Mouse (Mus musculus) Patski (cell line): ENCODE data around the gene Csmd2. TPM values are rescaled to one million over a fixed set of nuclear protein-coding genes. Genes with fewer than 3 reads are reported as not detected.

Source experiments
- ATAC-seq: fragments of 100-300 bp; one replicate; pipeline ENCODE4 v1.8.0; 2021
- CTCF ChIA-PET: fragments of 350-600 bp; sonication (Branson Sonifier 250); formaldehyde crosslinking; loops from one replicate; lab custom pipeline; 2022; ENCODE audit warnings: inconsistent platforms; lab: Charles Lee
- POLR2A ChIA-PET: fragments of 350-600 bp; sonication (Branson Sonifier 250); formaldehyde crosslinking; loops from one replicate; lab custom pipeline; 2022; ENCODE audit warnings: antibody characterized with exemption, inconsistent platforms; lab: Charles Lee
- DNase-seq: peaks from one replicate; pipeline ENCODE4 v3.0.0-alpha.2; 2011; ENCODE audit warnings: low read depth, low spot score
- H3K27me3 ChIP-seq: fragments of 371-371 bp; one replicate; pipeline ENCODE4 v1.5.1; 2021
- CTCF ChIP-seq: fragments of 100-300 bp; IDR thresholded peaks from one replicate; pipeline ENCODE4 v1.5.1; 2021
- in situ Hi-C: fragments of 300-500 bp; cut with MboI; formaldehyde crosslinking; loops from 3 replicates; pipeline ENCODE4 v1.11.1; 2018; ENCODE audit warnings: low pct_unique_long_range_greater_than_20kb, mixed read lengths
- polyA plus RNA-seq: library from polyadenylated mRNA; unstranded; gene quantifications from one replicate; pipeline ENCODE4 v1.2.3, GENCODE M21; 2021

The Csmd2 gene
- polyA plus RNA-seq, 1 experiment from 2014 or later, result 0.03 TPM

GRCm38 (mm10) chr4:128141161-128142101 is 153.8 kb downstream of the Csmd2 start:
- TF ChIP-seq CTCF, result no peak
- no peak for DNase-seq
- ChIA-PET POLR2A (no interaction called here), CTCF (no interaction called here)
- ATAC-seq, result no peak
- in situ Hi-C loops, result loop anchor here (25.0 kb wide), 1 partner anchor 396 kb away; no protein-coding TSS in a partner anchor
- no peaks in the 10 kb centered on the region for H3K27me3 ChIP-seq

DNA sequence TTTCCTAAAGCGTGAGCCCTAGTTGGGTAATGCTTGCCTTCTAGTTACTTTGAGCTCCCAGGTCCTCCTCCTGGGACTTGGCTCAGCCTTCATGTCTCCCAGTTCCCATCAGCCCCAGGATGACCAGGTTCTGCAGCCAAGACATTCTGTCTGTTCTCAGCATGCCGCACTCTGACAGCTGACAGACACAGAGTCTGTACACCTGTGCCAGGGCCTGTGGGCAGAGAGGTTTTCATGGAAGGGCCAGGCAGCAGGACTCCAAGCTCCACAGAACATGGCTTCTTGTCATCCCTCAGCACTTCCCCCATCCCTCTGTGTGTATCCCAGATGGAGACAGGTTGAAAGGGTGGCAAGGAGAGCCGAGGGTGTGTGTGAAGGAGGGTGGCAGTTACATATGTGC is 154.6 kb downstream of the Csmd2 start:
- no peak for ATAC-seq
- POLR2A ChIA-PET, result no interaction called here

GRCm38 (mm10) chr4:128143147-128143546 is 155.5 kb downstream of the Csmd2 start:
- TF ChIP-seq CTCF, result no peak
- ATAC-seq, result no peak
- DNase-seq, result no peak
- H3K27me3 ChIP-seq, result no peaks in the 10 kb centered on the region
- POLR2A ChIA-PET, result no interaction called here
- in situ Hi-C loops, result loop anchor here (25.0 kb wide), 1 partner anchor 394 kb away; no protein-coding TSS in a partner anchor
- CTCF ChIA-PET, result no interaction called here

More for the DNA sequence above, 154.6 kb downstream of the Csmd2 start:
- in situ Hi-C loops, result loop anchor here (25.0 kb wide), 1 partner anchor 395 kb away; no protein-coding TSS in a partner anchor
- no peak for TF ChIP-seq CTCF
- DNase-seq, result no peak
- CTCF ChIA-PET, result no interaction called here
- no peaks in the 10 kb centered on the region for H3K27me3 ChIP-seq

- ChIA-PET CTCF (no interaction called here), POLR2A (no interaction called here)
- no peak for ATAC-seq
- no peaks in the 10 kb centered on the region for H3K27me3 ChIP-seq
- TF ChIP-seq CTCF, result no peak
- in situ Hi-C loops, result loop anchor here (25.0 kb wide), 1 partner anchor 388 kb away; no protein-coding TSS in a partner anchor
- DNase-seq, result no peak
Observed at GRCm38 (mm10) chr4:128149524-128149923, 161.9 kb downstream of the Csmd2 start.

DNA sequence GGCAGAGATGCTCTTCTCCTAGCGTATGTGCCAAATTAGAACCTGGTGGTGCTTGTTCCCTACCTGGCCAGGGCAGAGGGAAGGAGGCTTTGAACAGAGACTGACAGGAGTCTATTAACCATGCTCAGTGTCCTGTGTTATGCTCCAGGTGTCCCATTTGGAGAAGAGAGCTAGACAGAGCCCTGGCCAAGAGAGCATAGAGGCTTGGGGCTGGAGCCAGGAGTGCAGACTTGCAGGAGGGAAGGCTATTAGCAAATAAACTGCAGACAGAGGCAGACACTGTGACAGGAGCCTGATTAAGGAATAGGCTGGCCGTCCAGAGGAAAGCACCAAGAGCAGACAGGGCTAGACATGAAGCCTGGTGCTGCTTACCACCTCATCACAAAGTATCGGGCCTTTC is 164.4 kb downstream of the Csmd2 start:
- no peak for DNase-seq
- ATAC-seq, result no peak
- no peaks in the 10 kb centered on the region for H3K27me3 ChIP-seq
- TF ChIP-seq CTCF, result no peak
- ChIA-PET POLR2A (no interaction called here), CTCF (no interaction called here)
- in situ Hi-C loops, result loop anchor here (25.0 kb wide), 1 partner anchor 110 kb away; the partner anchor contains the start of gene Hmgb4

- ATAC-seq (no peak), DNase-seq (no peak)
- no peaks in the 10 kb centered on the region for H3K27me3 ChIP-seq
- CTCF ChIA-PET, result no interaction called here
- TF ChIP-seq CTCF, result no peak
- POLR2A ChIA-PET, result interaction anchor here (0.7 kb wide), 1 partner anchor 169 kb away, joined by 3 read pairs; no protein-coding TSS in a partner anchor
- in situ Hi-C loops, result loop anchor here (25.0 kb wide), 1 partner anchor 109 kb away; the partner anchor contains the start of gene Hmgb4
Observed at GRCm38 (mm10) chr4:128153144-128153543, 165.5 kb downstream of the Csmd2 start.

DNA sequence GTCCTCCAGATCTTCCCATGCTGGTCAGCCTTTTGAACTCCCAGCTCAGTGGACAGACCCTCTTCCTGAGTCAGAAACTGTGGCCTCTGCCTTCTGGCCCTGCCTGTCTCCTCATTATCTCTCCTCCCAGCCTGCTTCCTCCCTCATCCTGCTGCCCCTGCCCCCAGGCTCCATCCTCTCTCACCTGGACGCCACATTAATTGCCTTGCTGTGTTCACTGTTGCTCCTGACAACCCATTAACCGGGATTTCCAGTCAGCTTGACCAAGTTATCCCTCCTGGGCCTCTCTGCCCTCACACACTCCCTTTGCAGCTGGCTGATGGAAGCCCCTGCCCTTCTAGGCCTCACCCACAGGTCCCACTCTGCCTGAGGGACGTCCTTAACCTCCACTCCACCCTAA is 167.6 kb downstream of the Csmd2 start:
- CTCF ChIA-PET, result interaction anchor here (1.0 kb wide), 1 partner anchor 18 kb away, joined by 3 read pairs; no protein-coding TSS in a partner anchor

DNA sequence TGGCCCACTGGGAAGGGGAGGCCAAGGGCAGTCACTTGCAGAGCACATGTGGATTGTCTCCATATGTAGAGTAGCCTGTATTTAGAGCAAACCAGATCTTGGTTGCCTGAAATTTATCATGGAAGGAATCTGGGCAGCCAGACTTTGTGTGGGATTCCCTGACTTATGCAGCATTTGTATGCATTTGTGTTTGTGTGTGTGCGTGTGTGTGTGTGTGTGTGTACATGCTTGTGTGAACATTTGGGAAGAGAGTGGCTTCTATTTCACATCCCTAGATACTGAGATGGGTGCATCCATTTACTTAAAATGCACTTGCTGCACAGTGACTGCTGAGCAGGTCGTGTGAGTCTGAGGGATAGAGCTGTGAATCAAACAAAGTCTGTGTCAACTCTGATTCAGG is 173.0 kb downstream of the Csmd2 start:
- ChIA-PET POLR2A (no interaction called here), CTCF (no interaction called here)
- no peak for TF ChIP-seq CTCF
- no peaks in the 10 kb centered on the region for H3K27me3 ChIP-seq
- ATAC-seq (no peak), DNase-seq (no peak)
- in situ Hi-C loops, result loop anchor here (25.0 kb wide), 1 partner anchor 102 kb away; the partner anchor contains the start of gene Hmgb4

More for the DNA sequence above, 167.6 kb downstream of the Csmd2 start:
- ATAC-seq (no peak), DNase-seq (no peak)
- no peak for TF ChIP-seq CTCF
- in situ Hi-C loops, result loop anchor here (25.0 kb wide), 1 partner anchor 107 kb away; the partner anchor contains the start of gene Hmgb4
- POLR2A ChIA-PET, result no interaction called here
- no peaks in the 10 kb centered on the region for H3K27me3 ChIP-seq

GRCm38 (mm10) chr4:128170181-128170580 is 182.5 kb downstream of the Csmd2 start:
- CTCF ChIA-PET, result no interaction called here
- ATAC-seq (no peak), DNase-seq (no peak)
- no peaks in the 10 kb centered on the region for H3K27me3 ChIP-seq
- TF ChIP-seq CTCF, result no peak
- in situ Hi-C loops, result loop anchor here (25.0 kb wide), 1 partner anchor 92 kb away; the partner anchor contains the start of gene Hmgb4
- POLR2A ChIA-PET, result no interaction called here

- ATAC-seq, result no peak
- POLR2A ChIA-PET, result no interaction called here
- no peaks in the 10 kb centered on the region for H3K27me3 ChIP-seq
- no peak for TF ChIP-seq CTCF
- CTCF ChIA-PET, result no interaction called here
- no peak for DNase-seq
- in situ Hi-C loops, result loop anchor here (25.0 kb wide), 1 partner anchor 91 kb away; the partner anchor contains the start of gene Hmgb4
Observed at GRCm38 (mm10) chr4:128171233-128171632, 183.6 kb downstream of the Csmd2 start.
